Mouse (Mus musculus) right cerebral cortex, postnatal 36 days (tissue): ENCODE data around the gene Fras1.

Experiments
- DNase-seq, 2 experiments: peaks; one replicate each; pipeline ENCODE4 v3.0.0; 2022; ENCODE audit warnings: low spot score in 2 of 2, mixed read lengths in 1 of 2

The Fras1 gene

GRCm38 (mm10) chr5:96783506-96784288, 409.9 kb downstream of the Fras1 start:
- DNase-seq = no peak

DNA sequence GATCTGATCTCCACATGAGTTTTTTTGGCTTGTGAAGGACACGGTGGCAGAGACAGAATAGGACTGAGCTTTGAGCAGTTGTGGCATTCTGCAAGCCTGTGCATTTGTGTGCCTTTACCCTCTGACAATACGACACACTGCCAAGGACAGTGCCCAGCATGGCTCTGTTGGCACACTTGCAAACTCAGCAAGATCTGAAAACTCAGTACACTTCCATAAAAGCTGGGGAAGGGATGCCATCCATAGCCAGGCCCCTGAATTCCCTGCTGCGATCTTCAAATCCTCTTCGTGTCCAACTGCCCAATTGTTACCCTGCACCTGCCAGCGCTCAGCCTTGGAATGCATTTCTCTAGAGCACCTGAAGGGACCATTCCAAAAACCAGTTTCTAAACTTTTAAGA, 411.3 kb downstream of the Fras1 start:
- no peak for DNase-seq

DNA sequence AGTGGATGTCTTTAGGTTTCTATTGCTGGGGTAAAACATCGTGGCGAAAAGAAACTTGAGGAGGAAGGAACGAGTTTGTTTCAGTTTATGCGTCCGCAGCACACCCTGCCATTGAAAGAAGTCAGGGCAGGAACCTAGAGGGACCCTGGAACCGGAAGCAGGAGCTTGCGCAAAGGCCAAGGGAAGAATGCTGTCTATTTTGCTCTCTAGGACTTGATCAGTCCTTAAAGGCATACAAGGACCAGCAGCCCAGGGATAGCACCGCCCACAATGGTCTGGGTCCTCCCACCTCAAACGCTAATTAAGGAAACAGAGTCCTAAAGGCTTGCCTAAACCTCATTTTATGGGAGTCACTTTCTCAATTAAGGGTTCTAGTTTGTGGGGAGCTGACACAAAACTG, 418.7 kb downstream of the Fras1 start:
- no peak for DNase-seq

DNA sequence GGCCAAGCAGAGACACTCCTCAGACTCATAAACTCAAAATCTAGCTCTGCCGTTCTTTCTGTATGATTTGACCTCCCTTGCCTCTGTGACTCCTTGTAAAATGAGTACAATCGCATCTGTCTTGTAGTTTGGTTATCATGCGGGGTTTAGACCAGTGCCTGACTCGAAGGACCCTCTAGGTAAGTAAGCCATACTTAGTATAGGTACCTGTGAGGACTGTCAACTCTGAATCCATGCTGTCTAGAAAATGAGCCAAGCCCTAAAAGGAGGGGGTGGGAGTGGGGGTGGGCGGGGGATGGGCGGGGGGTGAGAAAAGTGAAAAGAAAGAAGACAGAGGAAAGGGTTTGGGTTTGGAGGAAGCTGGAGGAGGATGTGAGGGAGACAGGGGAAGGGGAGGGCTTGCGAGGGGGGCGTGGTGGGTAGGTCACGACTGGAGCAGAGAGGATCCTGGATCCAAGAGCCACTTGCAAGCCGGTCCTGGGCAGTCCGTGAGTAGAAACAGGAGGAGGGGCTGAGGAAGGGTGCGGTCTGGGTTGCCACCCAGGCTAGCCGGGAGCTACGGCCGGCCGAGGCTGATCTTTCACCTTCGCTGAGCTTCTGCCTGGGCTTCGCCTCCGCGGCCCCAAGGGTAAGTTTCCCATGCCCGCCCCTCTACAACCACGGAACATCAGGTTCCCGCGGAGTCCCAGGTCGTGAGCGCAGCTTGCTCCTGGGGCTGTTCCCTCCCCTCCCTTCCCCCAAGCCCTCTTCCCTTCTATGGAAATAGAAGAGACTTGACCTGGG, 419.4 kb downstream of the Fras1 start, which contains the start of gene Anxa3:
Gene Anxa3, plus strand, starts transcription at position 404 of the 783 bp plus-strand sequence.
- no peak for DNase-seq

GRCm38 (mm10) chr5:96793953-96794635, 420.3 kb downstream of the Fras1 start:
- no peak for DNase-seq

DNA sequence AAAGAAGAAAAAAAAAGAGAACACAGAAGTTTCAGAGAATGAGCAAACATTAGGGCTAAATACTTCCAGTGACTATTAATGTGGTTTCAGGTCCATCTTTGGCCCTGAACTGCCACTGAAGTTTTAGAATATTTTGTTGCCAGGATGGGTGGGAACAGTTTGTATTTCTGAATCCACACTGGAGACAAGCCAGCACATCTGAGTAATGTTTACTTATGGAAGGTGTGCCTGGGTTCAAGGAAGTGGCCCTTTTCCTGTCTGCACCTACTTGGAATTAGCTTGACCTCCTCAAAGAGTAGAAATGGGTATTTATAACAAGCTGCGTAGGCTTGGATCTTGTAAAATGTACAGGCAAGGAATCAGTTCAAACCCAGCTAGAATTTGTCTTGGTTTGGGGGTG, 422.0 kb downstream of the Fras1 start:
- no peak for DNase-seq

- DNase-seq = no peak
These were observed 423.7 kb downstream of the Fras1 start for GRCm38 (mm10) chr5:96797465-96797864.

GRCm38 (mm10) chr5:96799165-96799564, 425.4 kb downstream of the Fras1 start:
- no peak for DNase-seq

DNA sequence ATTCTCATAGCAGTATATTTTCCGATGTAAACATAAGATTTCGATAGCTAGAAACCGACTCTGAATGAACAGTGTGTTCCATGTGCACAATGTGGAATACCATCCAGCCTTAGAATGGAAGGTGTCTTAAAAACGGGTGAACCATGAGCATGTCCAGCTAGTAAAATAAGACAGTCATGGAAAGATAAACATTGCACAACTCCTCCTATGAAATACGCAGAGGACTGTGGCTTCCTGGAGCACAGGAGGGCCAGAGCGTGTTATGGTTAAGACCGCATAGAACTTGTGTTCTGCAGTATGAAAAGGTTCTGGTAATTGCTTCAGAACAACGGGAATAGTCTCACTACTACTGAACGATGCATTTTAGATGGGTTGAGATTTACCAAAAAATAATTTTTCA, 426.2 kb downstream of the Fras1 start:
- no peak for DNase-seq

GRCm38 (mm10) chr5:96802185-96802584, 428.4 kb downstream of the Fras1 start:
- no peak for DNase-seq

DNA sequence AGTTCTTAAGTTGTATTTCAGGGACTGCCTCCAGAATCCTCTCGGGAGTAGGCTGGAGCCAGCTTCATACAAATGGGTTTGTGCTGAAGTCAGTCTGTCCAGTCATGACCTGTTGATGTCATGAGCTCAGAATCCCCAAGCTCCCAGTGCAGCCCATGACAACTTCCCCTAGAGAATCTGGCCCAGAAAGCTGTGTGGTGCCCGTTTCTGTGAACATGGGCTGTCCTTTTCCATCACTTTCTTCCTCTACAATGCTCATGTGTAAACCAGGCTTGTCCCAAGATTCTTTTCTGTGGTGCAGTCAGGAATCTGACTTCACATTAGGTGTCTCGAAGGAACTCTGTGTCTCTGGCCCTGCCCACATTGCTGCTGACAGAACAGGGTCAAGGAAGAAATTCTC, 429.3 kb downstream of the Fras1 start:
- no peak for DNase-seq

DNA sequence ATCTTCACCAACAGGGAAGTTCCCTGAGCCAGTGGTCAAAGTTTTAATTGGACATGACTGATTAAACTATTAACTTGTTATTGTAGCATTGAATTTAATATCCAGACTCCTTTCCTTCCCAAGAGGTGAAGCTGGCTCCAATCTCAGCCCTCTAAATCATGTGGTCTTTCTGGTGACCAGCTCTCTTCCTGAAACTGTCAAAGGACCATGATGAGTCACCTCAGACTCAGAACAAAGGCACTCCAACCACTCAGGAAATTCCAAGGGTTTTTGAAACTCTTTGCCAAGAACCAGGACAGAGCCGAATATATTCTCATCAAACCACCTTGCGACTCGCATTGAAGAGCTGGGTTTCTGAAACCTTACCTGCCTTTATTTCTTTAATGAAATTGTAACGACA, 430.5 kb downstream of the Fras1 start:
- DNase-seq = no peak

- no peak for DNase-seq
These were observed 431.1 kb downstream of the Fras1 start for GRCm38 (mm10) chr5:96804813-96805212.

GRCm38 (mm10) chr5:96810620-96811019, 436.9 kb downstream of the Fras1 start:
- DNase-seq = peak in 1 of 2 experiments; percentile 16

- no peak for DNase-seq
These were observed 451.1 kb downstream of the Fras1 start for GRCm38 (mm10) chr5:96824769-96825327.

DNA sequence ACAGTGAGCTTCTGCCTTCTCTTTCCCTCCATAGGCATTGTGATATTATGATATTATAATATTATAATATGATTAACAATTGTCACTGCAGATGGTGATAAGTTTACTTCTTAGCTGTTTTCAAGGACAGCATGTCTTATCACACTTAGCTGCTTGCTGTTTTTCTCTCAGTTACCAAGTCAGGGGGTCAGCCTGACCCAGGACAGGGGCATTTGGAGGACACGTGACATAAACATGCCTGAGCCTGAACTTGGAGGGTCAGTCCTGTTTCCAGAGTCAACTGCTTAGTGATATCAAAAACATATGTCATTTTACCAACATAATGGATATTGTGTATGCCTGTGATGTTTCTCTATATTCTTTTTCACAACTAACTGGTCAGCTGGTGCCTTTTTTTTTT, 453.4 kb downstream of the Fras1 start:
- DNase-seq = no peak
